Mouse (Mus musculus): ENCODE results near the gene Lctl. TPM values are rescaled to one million over a fixed set of nuclear protein-coding genes. Genes with fewer than 3 reads are reported as not detected.

Gene Lctl
- total and polyA plus RNA-seq, 2 experiments from 2014 or later = not detected

DNA sequence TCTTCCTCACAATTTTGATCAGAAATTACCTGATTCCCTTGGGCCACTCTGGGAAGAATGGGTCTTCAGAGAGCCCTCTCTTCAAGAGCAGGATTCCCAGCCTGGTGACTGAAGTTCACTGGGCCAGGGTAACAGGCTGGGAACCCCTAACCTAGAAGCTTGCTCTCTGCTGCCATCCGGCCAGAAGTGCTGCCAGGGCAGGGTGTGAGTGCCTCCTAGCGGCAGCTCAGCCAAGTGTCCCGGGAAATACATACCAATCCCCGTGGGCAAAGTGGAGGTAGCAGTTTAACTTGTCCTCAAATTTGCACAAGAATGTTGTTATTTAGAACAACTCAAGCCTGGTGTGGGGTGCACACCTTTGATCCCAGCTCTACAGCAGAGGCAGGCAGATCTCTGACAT lies 16.5 kb upstream of the Lctl start:
- peak; percentile 40 for DNase-seq (ENCODE audit: low spot score)
- H3K9me3 ChIP-seq (ENCODE audit: low read length) = no peaks in the 10 kb centered on the region
- TF ChIP-seq CTCF (IDR thresholded peaks at IDR 0.05) = peak; percentile 72
- H3K27ac ChIP-seq (ENCODE audit: low read depth, low read length) = no peak overlapping the region
- H3K4me3 ChIP-seq (ENCODE audit: low read depth, low read length) = no peak overlapping the region
- no peaks in the 10 kb centered on the region for H3K27me3 ChIP-seq (ENCODE audit: insufficient read depth, low read length)
- no peak overlapping the region for H3K9ac ChIP-seq (replicated peaks; ENCODE audit: low read length, poor library complexity, severe bottlenecking)
- no peaks in the 10 kb centered on the region for H3K4me1 ChIP-seq (ENCODE audit: insufficient read depth, low read length)
- H3K4me2 ChIP-seq (ENCODE audit: low read depth, low read length, poor library complexity, severe bottlenecking) = no peak overlapping the region
- 0% methylated on average over 4 of the region's 4 CpGs for WGBS
- H3K36me3 ChIP-seq (ENCODE audit: insufficient read depth, low read length) = no peaks in the 10 kb centered on the region
- ATAC-seq (ENCODE audit: low FRiP score) = no peak

DNA sequence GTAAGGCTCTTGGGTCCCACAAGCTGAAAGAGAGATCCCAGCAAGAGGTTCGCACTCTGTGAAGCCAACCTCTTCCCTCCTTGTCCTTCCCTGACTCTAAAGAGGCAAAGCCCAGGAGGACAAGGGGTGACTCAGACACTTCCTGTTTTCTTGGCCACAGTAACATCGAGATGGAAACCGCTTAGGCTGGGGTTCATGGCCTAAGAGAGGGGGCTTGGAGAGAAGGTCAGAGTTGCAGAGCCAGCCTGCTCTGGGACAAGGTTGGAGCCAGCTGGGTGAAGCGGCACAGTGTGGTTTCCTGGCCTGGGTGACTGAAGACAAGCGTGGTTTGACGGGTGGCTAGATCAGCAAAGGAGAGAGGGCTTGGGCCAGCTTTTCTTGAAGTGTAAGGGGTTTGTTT lies 11.6 kb upstream of the Lctl start:
- Histone ChIP-seq H3K4me2 (ENCODE audit: low read depth, low read length, poor library complexity, severe bottlenecking) (no peak overlapping the region), H3K4me3 (ENCODE audit: low read depth, low read length) (no peak overlapping the region), H3K36me3 (ENCODE audit: insufficient read depth, low read length) (no peaks in the 10 kb centered on the region), H3K4me1 (ENCODE audit: insufficient read depth, low read length) (no peaks in the 10 kb centered on the region), H3K27ac (ENCODE audit: low read depth, low read length) (no peak overlapping the region), H3K9ac (replicated peaks; ENCODE audit: low read length, poor library complexity, severe bottlenecking) (no peak overlapping the region), H3K9me3 (ENCODE audit: low read length) (no peaks in the 10 kb centered on the region), H3K27me3 (ENCODE audit: insufficient read depth, low read length) (no peaks in the 10 kb centered on the region)
- TF ChIP-seq CTCF (IDR thresholded peaks at IDR 0.05) = no peak
- DNase-seq (ENCODE audit: low spot score) (no peak), ATAC-seq (ENCODE audit: low FRiP score) (no peak)
- 85% methylated on average over 6 of the region's 6 CpGs for WGBS

DNA sequence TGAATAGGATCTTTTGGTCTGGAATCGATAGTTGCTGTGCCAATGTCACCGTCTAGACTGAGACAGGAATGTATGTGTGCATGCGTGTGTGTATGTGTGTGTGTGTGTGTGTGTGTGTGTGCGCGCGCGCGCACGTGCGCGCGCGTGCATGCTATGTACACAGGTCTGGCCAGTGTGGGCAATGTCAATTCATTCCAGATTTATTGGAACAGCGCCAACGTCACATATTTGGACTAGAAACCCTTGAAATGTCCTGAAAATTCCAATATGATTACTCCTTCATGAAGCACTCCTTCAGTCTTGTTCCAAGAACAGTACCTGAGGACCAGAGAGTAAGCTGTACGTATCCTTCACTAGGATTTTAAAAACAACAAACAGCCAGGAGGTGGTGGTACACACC lies 6.4 kb upstream of the Lctl start:
- no peak for DNase-seq (ENCODE audit: low spot score)
- no peak for ATAC-seq (ENCODE audit: low FRiP score)
- H3K4me3 ChIP-seq (ENCODE audit: low read depth, low read length) = no peak overlapping the region
- no peak overlapping the region for H3K9ac ChIP-seq (replicated peaks; ENCODE audit: low read length, poor library complexity, severe bottlenecking)
- no peak for TF ChIP-seq CTCF (IDR thresholded peaks at IDR 0.05)
- no peaks in the 10 kb centered on the region for H3K4me1 ChIP-seq (ENCODE audit: insufficient read depth, low read length)
- H3K9me3 ChIP-seq (ENCODE audit: low read length) = no peaks in the 10 kb centered on the region
- H3K4me2 ChIP-seq (ENCODE audit: low read depth, low read length, poor library complexity, severe bottlenecking) = no peak overlapping the region
- no peaks in the 10 kb centered on the region for H3K27me3 ChIP-seq (ENCODE audit: insufficient read depth, low read length)
- no peaks in the 10 kb centered on the region for H3K36me3 ChIP-seq (ENCODE audit: insufficient read depth, low read length)
- H3K27ac ChIP-seq (ENCODE audit: low read depth, low read length) = no peak overlapping the region
- WGBS = 94% methylated on average over 16 of the region's 16 CpGs

DNA sequence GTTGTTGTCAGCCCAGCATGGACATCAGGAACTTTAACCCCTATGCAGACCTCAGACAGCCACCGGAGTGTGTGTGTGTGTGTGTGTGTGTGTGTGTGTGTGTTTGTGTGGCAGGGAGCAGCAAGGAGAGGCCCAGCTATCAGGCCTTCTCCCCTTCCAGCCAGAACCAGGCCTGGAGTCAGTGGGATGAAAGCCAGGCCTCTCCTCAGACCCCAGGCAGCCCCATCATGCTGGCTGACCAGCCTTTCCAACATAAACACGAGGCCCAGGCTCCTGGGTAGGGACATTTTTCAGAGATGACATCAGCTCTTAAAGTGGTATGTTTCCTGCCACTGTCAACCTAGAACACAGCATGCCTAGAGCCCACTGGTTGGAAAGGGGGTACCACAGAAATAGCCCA lies 2.3 kb upstream of the Lctl start:
- no peak overlapping the region for H3K9ac ChIP-seq (replicated peaks; ENCODE audit: low read length, poor library complexity, severe bottlenecking)
- H3K4me2 ChIP-seq (ENCODE audit: low read depth, low read length, poor library complexity, severe bottlenecking) = no peak overlapping the region
- H3K4me3 ChIP-seq (ENCODE audit: low read depth, low read length) = no peak overlapping the region
- ATAC-seq (ENCODE audit: low FRiP score) (no peak), DNase-seq (ENCODE audit: low spot score) (no peak)
- no peaks in the 10 kb centered on the region for H3K4me1 ChIP-seq (ENCODE audit: insufficient read depth, low read length)
- H3K9me3 ChIP-seq (ENCODE audit: low read length) = no peaks in the 10 kb centered on the region
- no peaks in the 10 kb centered on the region for H3K36me3 ChIP-seq (ENCODE audit: insufficient read depth, low read length)
- 77% methylated on average over 2 of the region's 2 CpGs for WGBS
- H3K27me3 ChIP-seq (ENCODE audit: insufficient read depth, low read length) = no peaks in the 10 kb centered on the region
- no peak for TF ChIP-seq CTCF (IDR thresholded peaks at IDR 0.05)
- no peak overlapping the region for H3K27ac ChIP-seq (ENCODE audit: low read depth, low read length)

DNA sequence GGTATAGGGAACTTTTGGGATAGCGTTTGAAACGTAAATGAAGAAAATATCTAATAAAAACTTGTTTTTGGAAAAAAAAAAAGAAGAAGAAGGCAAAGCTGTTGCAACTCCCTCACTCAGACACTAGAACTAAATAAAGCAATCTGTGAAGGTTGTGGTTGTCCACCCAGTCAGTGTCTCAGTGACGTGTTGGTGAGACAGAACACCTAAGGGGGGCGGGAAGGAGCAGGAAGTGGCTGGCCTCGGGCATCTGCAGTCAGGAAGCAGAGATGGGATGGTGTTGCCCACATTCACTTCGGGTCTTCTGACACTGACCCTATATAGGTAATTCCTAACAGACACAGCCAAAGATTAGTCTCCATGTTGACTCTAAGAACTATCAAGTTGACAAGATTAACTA lies 1.2 kb upstream of the Lctl start:
- ATAC-seq (ENCODE audit: low FRiP score) = no peak
- Histone ChIP-seq H3K27ac (ENCODE audit: low read depth, low read length) (no peak overlapping the region), H3K9me3 (ENCODE audit: low read length) (no peaks in the 10 kb centered on the region), H3K4me3 (ENCODE audit: low read depth, low read length) (no peak overlapping the region), H3K9ac (replicated peaks; ENCODE audit: low read length, poor library complexity, severe bottlenecking) (no peak overlapping the region), H3K4me2 (ENCODE audit: low read depth, low read length, poor library complexity, severe bottlenecking) (no peak overlapping the region), H3K36me3 (ENCODE audit: insufficient read depth, low read length) (no peaks in the 10 kb centered on the region), H3K27me3 (ENCODE audit: insufficient read depth, low read length) (no peaks in the 10 kb centered on the region), H3K4me1 (ENCODE audit: insufficient read depth, low read length) (no peaks in the 10 kb centered on the region)
- TF ChIP-seq CTCF (IDR thresholded peaks at IDR 0.05) = no peak
- no peak for DNase-seq (ENCODE audit: low spot score)
- WGBS = 92% methylated on average over 6 of the region's 6 CpGs

DNA sequence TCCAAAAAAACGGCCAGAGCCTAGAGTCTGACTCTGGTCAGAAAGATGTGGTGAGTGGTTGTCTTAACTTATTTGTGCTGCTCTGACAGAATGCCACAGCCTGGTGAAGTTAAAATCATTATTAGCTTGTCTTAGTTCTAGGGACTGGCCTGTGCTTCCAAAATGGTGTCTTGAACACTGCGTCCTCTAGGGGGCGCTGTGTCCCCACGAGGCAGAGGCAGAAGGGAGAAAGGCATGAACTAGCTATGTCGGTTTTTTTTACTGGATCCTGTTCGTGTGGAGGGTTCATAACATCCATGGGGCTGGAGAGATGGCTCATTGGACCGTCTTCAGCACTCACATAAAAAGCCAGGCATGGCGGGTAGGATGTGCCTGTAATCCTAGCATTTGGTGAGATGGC lies 3.0 kb downstream of the Lctl start:
- peak; percentile 65 for TF ChIP-seq CTCF (IDR thresholded peaks at IDR 0.05)
- Histone ChIP-seq H3K9me3 (ENCODE audit: low read length) (no peaks in the 10 kb centered on the region), H3K9ac (replicated peaks; ENCODE audit: low read length, poor library complexity, severe bottlenecking) (no peak overlapping the region), H3K36me3 (ENCODE audit: insufficient read depth, low read length) (no peaks in the 10 kb centered on the region), H3K4me1 (ENCODE audit: insufficient read depth, low read length) (no peaks in the 10 kb centered on the region), H3K27me3 (ENCODE audit: insufficient read depth, low read length) (no peaks in the 10 kb centered on the region), H3K4me3 (ENCODE audit: low read depth, low read length) (no peak overlapping the region), H3K27ac (ENCODE audit: low read depth, low read length) (no peak overlapping the region), H3K4me2 (ENCODE audit: low read depth, low read length, poor library complexity, severe bottlenecking) (no peak overlapping the region)
- WGBS = 36% methylated on average over 8 of the region's 8 CpGs
- DNase-seq (ENCODE audit: low spot score) = peak; percentile 12
- ATAC-seq (ENCODE audit: low FRiP score) = no peak
